27 mouse cellular contexts compared by ENCODE assay signal in genomic region chr11:112130090-112130489, GRCm38 (mm10).
DNase-seq lines count a peak whose midpoint lies in the region; ATAC-seq and TF ChIP-seq lines count a peak whose summit lies in the region.
"Had no signal": no experiment of that assay in that cellular context is flagged by ENCODE, and none has a peak within 500 bp of the region (broad histone marks: within the 10 kb centered on the region; RNA-seq: fewer than 3 reads in every experiment).

No protein-coding gene starts in this region.

- 0 out of 2 replicates have a peak, but pooled peaks cover 1% of the 10 kb centered on the region for H3K4me1 ChIP-seq in lung, embryonic 14.5 days (ENCODE audit: insufficient read depth)
- H3K4me1 ChIP-seq: embryonic facial prominence, embryonic 13.5 days; forebrain, embryonic 12.5 days; forebrain, embryonic 15.5 days; heart, embryonic 12.5 days; heart, embryonic 15.5 days; hindbrain, embryonic 12.5 days; hindbrain, embryonic 15.5 days had no signal

- no peak overlapping the region for H3K9ac ChIP-seq in lung, embryonic 14.5 days
- H3K9ac ChIP-seq: embryonic facial prominence, embryonic 13.5 days; forebrain, embryonic 12.5 days; forebrain, embryonic 15.5 days; heart, embryonic 12.5 days; heart, embryonic 15.5 days; hindbrain, embryonic 12.5 days; hindbrain, embryonic 15.5 days had no signal

- H3K36me3 ChIP-seq in lung, embryonic 14.5 days (ENCODE audit: insufficient read depth) = no peaks in the 10 kb centered on the region
- H3K36me3 ChIP-seq: embryonic facial prominence, embryonic 10.5 days; embryonic facial prominence, embryonic 13.5 days; forebrain, embryonic 12.5 days; forebrain, embryonic 15.5 days; heart, embryonic 12.5 days; heart, embryonic 15.5 days; hindbrain, embryonic 12.5 days; hindbrain, embryonic 15.5 days had no signal

- TF ChIP-seq CTCF in lung, embryonic 14.5 days (IDR thresholded peaks at IDR 0.05; ENCODE audit: low read depth) = no peak

- no peak overlapping the region for H3K4me2 ChIP-seq in lung, embryonic 14.5 days
- H3K4me2 ChIP-seq: embryonic facial prominence, embryonic 13.5 days; forebrain, embryonic 12.5 days; forebrain, embryonic 15.5 days; heart, embryonic 12.5 days; heart, embryonic 15.5 days; hindbrain, embryonic 12.5 days; hindbrain, embryonic 15.5 days had no signal

- peak; percentile 7 for DNase-seq in lung, embryonic 14.5 days
- no peak for DNase-seq in lung, postnatal 14 days
- peak; percentile 35 for DNase-seq in 416B (ENCODE audit: low read depth)
- no peak for DNase-seq in c-Kit-positive CD71-positive TER-119-positive erythroid progenitor cells, embryonic 14.5 days (ENCODE audit: low spot score)
- DNase-seq in heart, postnatal 4 days = no peak
- DNase-seq: adrenal gland, adult 8-10 months; adrenal gland, postnatal 36 days; cerebellum, adult 11 months; cerebellum, adult 2 months; cerebellum, adult 9-11 months; cerebellum, postnatal 25 days; embryo, embryonic 11 days; gastrocnemius, postnatal 25 days; heart, adult 18-20 months; heart, postnatal 10 days; heart, postnatal 36 days had no signal

- WGBS in lung, embryonic 14.5 days = 65% methylated on average over 4 of the region's 4 CpGs

- H3K9me3 ChIP-seq in lung, embryonic 14.5 days (ENCODE audit: low read depth, low read length) = no peaks in the 10 kb centered on the region
- H3K9me3 ChIP-seq: embryonic facial prominence, embryonic 10.5 days; embryonic facial prominence, embryonic 13.5 days; forebrain, embryonic 12.5 days; forebrain, embryonic 15.5 days; heart, embryonic 12.5 days; heart, embryonic 15.5 days; hindbrain, embryonic 12.5 days; hindbrain, embryonic 15.5 days had no signal

- H3K27ac ChIP-seq in lung, embryonic 14.5 days (ENCODE audit: low read depth) = no peak overlapping the region
- H3K27ac ChIP-seq: embryonic facial prominence, embryonic 10.5 days; embryonic facial prominence, embryonic 13.5 days; forebrain, embryonic 12.5 days; forebrain, embryonic 15.5 days; heart, embryonic 15.5 days; hindbrain, embryonic 12.5 days; hindbrain, embryonic 15.5 days had no signal

- no peak overlapping the region for H3K4me3 ChIP-seq in lung, embryonic 14.5 days (ENCODE audit: low read depth, low read length)
- H3K4me3 ChIP-seq: embryonic facial prominence, embryonic 10.5 days; embryonic facial prominence, embryonic 13.5 days; erythroblast, embryonic 14.5 days; forebrain, embryonic 12.5 days; forebrain, embryonic 15.5 days; heart, embryonic 12.5 days; heart, embryonic 15.5 days; hindbrain, embryonic 12.5 days; hindbrain, embryonic 15.5 days had no signal

- no peak for ATAC-seq in lung, embryonic 14.5 days (ENCODE audit: insufficient read depth)
- ATAC-seq in common myeloid progenitor, adult 5-6 weeks (replicated peaks; ENCODE audit: low read depth, poor library complexity, severe bottlenecking) = peak; percentile 80
- ATAC-seq: activated CD4-positive, CD25-positive, alpha-beta regulatory T cell, adult 4 months; forebrain, embryonic 15.5 days had no signal

- no peaks in the 10 kb centered on the region for H3K27me3 ChIP-seq in lung, embryonic 14.5 days (ENCODE audit: insufficient read depth, low read length)
- H3K27me3 ChIP-seq: forebrain, embryonic 12.5 days; forebrain, embryonic 15.5 days; heart, embryonic 12.5 days; heart, embryonic 15.5 days; hindbrain, embryonic 12.5 days; hindbrain, embryonic 15.5 days had no signal

Comparison
In these comparisons a context has a peak if more than half of its experiments do, and no peak if none do; other contexts are left out.
1. DNase-seq: peak in lung, embryonic 14.5 days (single experiment) and 416B (single experiment); none in lung, postnatal 14 days (single experiment), c-Kit-positive CD71-positive TER-119-positive erythroid progenitor cells, embryonic 14.5 days (single experiment) and heart, postnatal 4 days (single experiment).